Mouse (Mus musculus): Measurements from ENCODE around the gene Carmil1. TPM values are rescaled to one million over a fixed set of nuclear protein-coding genes. Genes with fewer than 3 reads are reported as not detected.
"Not testable (repeated sequence)": the region's sequence is repeated elsewhere in the genome, so short reads cannot be mapped to it uniquely, and the experiment has no call there.

Carmil1 gene
- polyA plus RNA-seq, 1 experiment from 2014 or later: 22.0 TPM

DNA sequence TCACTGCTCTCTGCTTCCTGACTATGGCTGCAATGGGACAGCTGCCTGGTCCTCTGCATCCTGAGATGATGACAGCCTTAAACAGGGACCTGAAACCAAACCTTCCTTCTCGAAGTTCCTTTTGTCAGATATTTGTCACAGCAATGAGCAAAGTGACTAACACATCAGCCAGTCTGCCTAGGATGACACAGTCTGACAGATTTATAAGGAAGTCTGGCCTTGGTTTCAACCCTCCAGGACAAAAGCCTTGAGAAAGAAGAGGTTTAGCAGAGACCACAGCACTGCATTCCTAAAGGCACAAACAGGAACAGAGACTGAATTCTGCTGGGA lies 175.3 kb downstream of the Carmil1 start:
- TF ChIP-seq CTCF (IDR thresholded peaks at IDR 0.05): no peak
- in situ Hi-C loops (cut with MboI; ENCODE audit: low pct_unique_long_range_greater_than_20kb): no loop called here
- POLR2A ChIA-PET: no interaction called here
- CTCF ChIA-PET: no interaction called here
- H3K27me3 ChIP-seq: no peaks in the 10 kb centered on the region
- DNase-seq (ENCODE audit: low read depth, low spot score): no peak
- ATAC-seq: no peak

DNA sequence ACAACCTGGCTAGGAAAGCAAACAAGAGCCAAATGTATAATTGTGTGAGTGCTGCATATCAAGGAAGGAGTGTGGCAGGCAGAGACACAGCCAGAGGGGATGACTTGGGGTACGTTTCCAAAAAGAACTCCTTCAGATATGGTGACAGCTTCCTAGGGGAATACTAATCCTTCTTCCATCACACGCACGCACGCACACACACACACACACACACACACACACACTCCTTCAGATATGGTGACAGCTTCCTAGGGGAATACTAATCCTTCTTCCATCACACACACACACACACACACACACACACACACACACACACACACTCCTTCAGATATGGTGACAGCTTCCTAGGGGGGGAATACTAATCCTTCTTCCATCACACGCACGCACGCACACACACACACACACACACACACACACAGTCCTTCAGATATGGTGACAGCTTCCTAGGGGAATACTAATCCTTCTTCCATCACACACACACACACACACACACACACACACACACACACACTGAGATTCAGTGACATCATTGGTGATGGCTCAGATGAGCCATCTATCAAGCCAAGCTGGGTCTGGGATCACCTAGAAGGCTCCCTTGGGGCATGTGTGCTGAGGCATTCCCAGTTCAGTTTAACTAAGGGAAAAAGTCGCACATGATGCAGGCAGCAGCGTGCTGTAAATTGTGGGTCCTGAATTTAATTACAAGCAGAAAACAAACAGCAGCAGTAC lies 175.8 kb downstream of the Carmil1 start:
- ATAC-seq; in situ Hi-C loops (cut with MboI; ENCODE audit: low pct_unique_long_range_greater_than_20kb); POLR2A ChIA-PET; DNase-seq (ENCODE audit: low read depth, low spot score); H3K27me3 ChIP-seq: not testable (repeated sequence)
- CTCF ChIA-PET: interaction anchor here (1.0 kb wide), 1 partner anchor 148 kb away, joined by 3 read pairs; no protein-coding TSS in a partner anchor

DNA sequence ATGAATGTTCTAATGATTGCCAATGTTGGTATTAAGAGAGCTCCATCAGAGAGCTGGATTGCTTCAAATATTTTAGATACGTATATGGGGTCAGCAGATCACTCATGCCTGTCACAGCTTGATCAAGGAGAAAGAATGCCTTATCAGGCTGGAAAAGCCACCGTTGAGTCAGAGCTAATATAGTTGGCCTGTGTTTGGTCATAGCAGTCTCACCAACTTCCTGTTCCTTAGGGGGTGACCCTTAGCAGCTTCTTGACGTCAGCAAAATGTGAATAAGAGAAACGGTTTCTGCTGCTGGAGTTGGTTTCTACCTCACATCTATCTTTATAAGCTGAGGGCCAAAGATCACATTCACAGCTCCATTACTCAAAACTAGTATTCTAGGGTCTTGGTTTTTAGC lies 176.6 kb downstream of the Carmil1 start:
- no peak for ATAC-seq
- in situ Hi-C loops (cut with MboI; ENCODE audit: low pct_unique_long_range_greater_than_20kb): no loop called here
- no peaks in the 10 kb centered on the region for H3K27me3 ChIP-seq
- ChIA-PET POLR2A (no interaction called here), CTCF (interaction anchor here (0.8 to 1.1 kb wide), 3 partner anchors 10 to 193 kb away, joined by 3 to 4 read pairs (median 3); no protein-coding TSS in a partner anchor)
- no peak for DNase-seq (ENCODE audit: low read depth, low spot score)
- TF ChIP-seq CTCF (IDR thresholded peaks at IDR 0.05): no peak

GRCm38 (mm10) chr13:24103152-24103551 lies 177.4 kb downstream of the Carmil1 start:
- DNase-seq (ENCODE audit: low read depth, low spot score) (no peak), ATAC-seq (no peak)
- in situ Hi-C loops (cut with MboI; ENCODE audit: low pct_unique_long_range_greater_than_20kb): no loop called here
- ChIA-PET CTCF (interaction anchor here (1.1 kb wide), 1 partner anchor 194 kb away, joined by 4 read pairs; no protein-coding TSS in a partner anchor), POLR2A (interaction anchor here (1.2 kb wide), 1 partner anchor 16 kb away, joined by 4 read pairs; no protein-coding TSS in a partner anchor)
- H3K27me3 ChIP-seq: no peaks in the 10 kb centered on the region
- TF ChIP-seq CTCF (IDR thresholded peaks at IDR 0.05): no peak

GRCm38 (mm10) chr13:24102256-24102655 lies 178.3 kb downstream of the Carmil1 start:
- in situ Hi-C loops (cut with MboI; ENCODE audit: low pct_unique_long_range_greater_than_20kb): no loop called here
- no peak for TF ChIP-seq CTCF (IDR thresholded peaks at IDR 0.05)
- ATAC-seq: no peak
- ChIA-PET CTCF (interaction anchor here (1.2 kb wide), 1 partner anchor 11 kb away, joined by 6 read pairs; no protein-coding TSS in a partner anchor), POLR2A (interaction anchor here (1.2 kb wide), 1 partner anchor 16 kb away, joined by 4 read pairs; no protein-coding TSS in a partner anchor)
- DNase-seq (ENCODE audit: low read depth, low spot score): no peak
- no peaks in the 10 kb centered on the region for H3K27me3 ChIP-seq

GRCm38 (mm10) chr13:24101157-24102130 lies 179.2 kb downstream of the Carmil1 start:
- H3K27me3 ChIP-seq: no peaks in the 10 kb centered on the region
- CTCF ChIA-PET: interaction anchor here (1.2 kb wide), 1 partner anchor 12 kb away, joined by 6 read pairs; no protein-coding TSS in a partner anchor
- DNase-seq (ENCODE audit: low read depth, low spot score) (no peak), ATAC-seq (no peak)
- no peak for TF ChIP-seq CTCF (IDR thresholded peaks at IDR 0.05)
- in situ Hi-C loops (cut with MboI; ENCODE audit: low pct_unique_long_range_greater_than_20kb): no loop called here
- POLR2A ChIA-PET: interaction anchor here (1.2 kb wide), 1 partner anchor 15 kb away, joined by 4 read pairs; no protein-coding TSS in a partner anchor

GRCm38 (mm10) chr13:24100516-24101094 lies 180.0 kb downstream of the Carmil1 start:
- no peak for DNase-seq (ENCODE audit: low read depth, low spot score)
- H3K27me3 ChIP-seq: no peaks in the 10 kb centered on the region
- no peak for ATAC-seq
- no peak for TF ChIP-seq CTCF (IDR thresholded peaks at IDR 0.05)
- in situ Hi-C loops (cut with MboI; ENCODE audit: low pct_unique_long_range_greater_than_20kb): no loop called here
- ChIA-PET CTCF (no interaction called here), POLR2A (no interaction called here)

GRCm38 (mm10) chr13:24096573-24096972 lies 184.0 kb downstream of the Carmil1 start:
- POLR2A ChIA-PET: no interaction called here
- in situ Hi-C loops (cut with MboI; ENCODE audit: low pct_unique_long_range_greater_than_20kb): no loop called here
- TF ChIP-seq CTCF (IDR thresholded peaks at IDR 0.05): no peak
- no peaks in the 10 kb centered on the region for H3K27me3 ChIP-seq
- ATAC-seq (no peak), DNase-seq (ENCODE audit: low read depth, low spot score) (no peak)
- CTCF ChIA-PET: no interaction called here

- H3K27me3 ChIP-seq: no peaks in the 10 kb centered on the region
- no peak for DNase-seq (ENCODE audit: low read depth, low spot score)
- TF ChIP-seq CTCF (IDR thresholded peaks at IDR 0.05): no peak
- in situ Hi-C loops (cut with MboI; ENCODE audit: low pct_unique_long_range_greater_than_20kb): no loop called here
- ChIA-PET CTCF (no interaction called here), POLR2A (no interaction called here)
- ATAC-seq: no peak
Observed at GRCm38 (mm10) chr13:24094825-24095547, 185.6 kb downstream of the Carmil1 start.

DNA sequence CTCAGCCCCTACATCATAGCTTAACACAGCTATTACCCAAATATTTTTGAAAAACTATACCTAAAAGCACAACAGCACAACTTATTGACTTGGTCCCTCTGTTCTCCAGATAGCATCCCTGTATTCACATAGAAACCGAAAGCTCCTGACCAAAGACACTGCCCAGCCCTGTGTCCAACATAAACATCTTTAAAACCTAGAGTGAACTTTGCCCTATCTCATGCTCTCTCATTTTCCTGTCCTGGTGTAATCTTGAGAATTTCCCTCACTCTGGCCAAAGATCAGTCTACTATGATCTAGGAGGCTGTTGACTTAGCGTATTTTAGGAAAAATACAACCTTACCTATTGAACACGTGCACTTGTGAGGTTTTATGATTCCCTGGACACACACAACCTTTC lies 187.5 kb downstream of the Carmil1 start:
- ATAC-seq: no peak
- in situ Hi-C loops (cut with MboI; ENCODE audit: low pct_unique_long_range_greater_than_20kb): no loop called here
- no peaks in the 10 kb centered on the region for H3K27me3 ChIP-seq
- no peak for TF ChIP-seq CTCF (IDR thresholded peaks at IDR 0.05)
- CTCF ChIA-PET: interaction anchor here (1.1 kb wide), 1 partner anchor 20 kb away, joined by 3 read pairs; no protein-coding TSS in a partner anchor
- POLR2A ChIA-PET: no interaction called here
- no peak for DNase-seq (ENCODE audit: low read depth, low spot score)
